Mouse (Mus musculus) left cerebral cortex, adult 18-20 months (tissue): ENCODE results near the gene Gm14819. TPM values are rescaled to one million over a fixed set of nuclear protein-coding genes. Genes with fewer than 3 reads are reported as not detected.
"Not testable (repeated sequence)": the region's sequence is repeated elsewhere in the genome, so short reads cannot be mapped to it uniquely, and the experiment has no call there.

Experiments
- DNase-seq, 2 experiments: peaks; one replicate each; pipeline ENCODE4 v3.0.0; 2021 to 2022; ENCODE audit warnings: low spot score in 2 of 2, mixed read lengths in 1 of 2
- long read RNA-seq, 2 experiments: library from polyadenylated mRNA; stranded (forward); transcript quantifications; one replicate each; pipeline ENCODE4 v2.0.0; 2021
- total RNA-seq, 2 experiments: library from RNA; stranded (reverse); gene quantifications; 2 replicates each; pipeline ENCODE4 v1.2.3; 2021

Gene Gm14819
- not detected for total RNA-seq
- long read RNA-seq, experiment 1: 0 reads
- long read RNA-seq, experiment 2: 0 reads

- not testable (repeated sequence) for DNase-seq
Measured at GRCm38 (mm10) chrX:35403883-35404282, at the start of gene Gm14819. Gene Gm14819 (plus strand): TSS chrX:35404183.
